Comparison of ENCODE assay signal across 8 mouse cellular contexts in genomic region chr11:101910230-101910946, GRCm38 (mm10). TPM values are rescaled to one million over a fixed set of nuclear protein-coding genes. Genes with fewer than 3 reads are reported as not detected.
A peak's percentile ranks its signal among the peaks of the same experiment; 100 is the strongest.
DNase-seq lines count a peak whose midpoint lies in the region; ATAC-seq and TF ChIP-seq lines count a peak whose summit lies in the region.

No protein-coding gene starts in this region.

- WGBS in hindbrain, postnatal 0 days, result 27% methylated on average over 21 of the region's 21 CpGs
- WGBS in midbrain, embryonic 13.5 days, result 27% methylated on average over 21 of the region's 21 CpGs

- DNase-seq in CD4-positive, CD25-positive, alpha-beta regulatory T cell, adult 2 months (ENCODE audit: low read depth, low spot score), result peak; percentile 80
- peak; percentile 87 for DNase-seq in cerebellum, adult 8-10 months
- peak; percentile 82 to 89 for DNase-seq in frontal cortex, postnatal 25 days (ENCODE audit: low spot score in 2 of 2)
- DNase-seq in hindbrain, postnatal 0 days (ENCODE audit: low spot score), result peak; percentile 85
- DNase-seq in left cerebral cortex, adult 2 months (ENCODE audit: extremely low spot score in 1 of 2, low spot score in 2 of 2), result peak; percentile 78 to 89
- peak; percentile 57 for DNase-seq in spleen, adult 12 weeks (ENCODE audit: low spot score)

- H3K9me3 ChIP-seq in hindbrain, postnatal 0 days (ENCODE audit: low read length), result no peaks in the 10 kb centered on the region
- no peaks in the 10 kb centered on the region for H3K9me3 ChIP-seq in midbrain, embryonic 13.5 days

- TF ChIP-seq CTCF in hindbrain, postnatal 0 days (IDR thresholded peaks at IDR 0.05; ENCODE audit: low read depth), result peak; percentile 91
- peak; percentile 96 for TF ChIP-seq CTCF in left cerebral cortex, adult 2 months (IDR thresholded peaks at IDR 0.05)

- intact Hi-C loops in left cerebral cortex, adult 2 months (cut with DNase I), result loop anchor here (1.0 to 10.0 kb wide), 3 partner anchors 97 to 194 kb away; partner anchors contain the start of genes Ppy and Pyy

- H3K4me2 ChIP-seq in hindbrain, postnatal 0 days (ENCODE audit: low read depth, low read length), result no peak overlapping the region
- no peak overlapping the region for H3K4me2 ChIP-seq in midbrain, embryonic 13.5 days (replicated peaks)

- no peak overlapping the region for H3K9ac ChIP-seq in hindbrain, postnatal 0 days (replicated peaks; ENCODE audit: low read length)
- H3K9ac ChIP-seq in midbrain, embryonic 13.5 days (replicated peaks), result no peak overlapping the region

- H3K36me3 ChIP-seq in hindbrain, postnatal 0 days (ENCODE audit: insufficient read depth, low read length), result no peaks in the 10 kb centered on the region
- H3K36me3 ChIP-seq in midbrain, embryonic 13.5 days, result no peaks in the 10 kb centered on the region

- no peak overlapping the region for H3K27ac ChIP-seq in hindbrain, postnatal 0 days
- no peak overlapping the region for H3K27ac ChIP-seq in left cerebral cortex, adult 2 months
- no peak overlapping the region for H3K27ac ChIP-seq in midbrain, embryonic 13.5 days

- H3K4me3 ChIP-seq in hindbrain, postnatal 0 days (ENCODE audit: low read length), result no peak overlapping the region
- H3K4me3 ChIP-seq in left cerebral cortex, adult 2 months, result no peak overlapping the region
- H3K4me3 ChIP-seq in midbrain, embryonic 13.5 days (replicated peaks), result no peak overlapping the region

- H3K4me1 ChIP-seq in hindbrain, postnatal 0 days (ENCODE audit: insufficient read depth, low read length), result no peaks in the 10 kb centered on the region
- 0 out of 2 replicates have a peak, but pooled peaks cover 4% of the 10 kb centered on the region for H3K4me1 ChIP-seq in midbrain, embryonic 13.5 days (replicated peaks)

- ATAC-seq in CD4-positive, CD25-positive, alpha-beta regulatory T cell, adult 4 months, result no peak
- ATAC-seq in hindbrain, postnatal 0 days, result 0 out of 2 replicates have a peak, but pooled peaks have one; percentile 37
- peak; percentile 48; the same call in 1 of the 2 replicates for ATAC-seq in midbrain, embryonic 13.5 days

- H3K27me3 ChIP-seq in hindbrain, postnatal 0 days (ENCODE audit: insufficient read depth, low read length), result peaks cover 3% of the 10 kb centered on the region; the same call in 1 of the 2 replicates
- peaks cover 29% of the 10 kb centered on the region for H3K27me3 ChIP-seq in midbrain, embryonic 13.5 days

RNA-seq across cellular contexts. Expression of gene Meox1, which starts 16.2 kb away (rescaled TPM):
- polyA plus RNA-seq in CD4-positive, CD25-positive, alpha-beta regulatory T cell, adult 4 months (2017; shearing (Covaris generic)), result not detected
- 1.8 and 2.0 TPM in 2 replicates for total RNA-seq in hindbrain, postnatal 0 days (2014; rRNA removed)
- 0.69 and 0.73 TPM in 2 replicates for polyA plus RNA-seq in hindbrain, postnatal 0 days (2015; fragmentation: Nextera tagmentation; extraction: Ambion mirVana)
- total RNA-seq in left cerebral cortex, adult 2 months (2021), result under 1 TPM; 0.50 to 0.91 TPM
- polyA plus RNA-seq in midbrain, embryonic 13.5 days (2015; fragmentation: Nextera tagmentation; extraction: Ambion mirVana), result 0.12 and 0.13 TPM in 2 replicates

RNA-seq across cellular contexts. Expression of gene Sost, which starts 56.4 kb away (rescaled TPM):
- polyA plus RNA-seq in CD4-positive, CD25-positive, alpha-beta regulatory T cell, adult 4 months (2017; shearing (Covaris generic)), result not detected
- 0.22 TPM in 1 of 2 replicates, not detected in the other for total RNA-seq in hindbrain, postnatal 0 days (2014; rRNA removed)
- polyA plus RNA-seq in hindbrain, postnatal 0 days (2015; fragmentation: Nextera tagmentation; extraction: Ambion mirVana), result 0.14 and 0.16 TPM in 2 replicates
- not detected for total RNA-seq in left cerebral cortex, adult 2 months (2021)
- 0.07 and 0.24 TPM in 2 replicates for polyA plus RNA-seq in midbrain, embryonic 13.5 days (2015; fragmentation: Nextera tagmentation; extraction: Ambion mirVana)
